Mouse (Mus musculus) gastrocnemius, adult 2 months (tissue): ENCODE results near the gene Gm8127. TPM values are rescaled to one million over a fixed set of nuclear protein-coding genes. Genes with fewer than 3 reads are reported as not detected.
"Not testable (repeated sequence)": the region's sequence is repeated elsewhere in the genome, so short reads cannot be mapped to it uniquely, and the experiment has no call there.

Source experiments
- DNase-seq: peaks from one replicate; pipeline ENCODE4 v3.0.0; 2022
- H3K27ac ChIP-seq: fragments of 200-600 bp; 2 replicates; pipeline ENCODE4 v1.8.1; 2022; ENCODE audit warnings: mild to moderate bottlenecking
- H3K4me3 ChIP-seq: fragments of 200-600 bp; 2 replicates; pipeline ENCODE4 v1.8.1; 2022; ENCODE audit warnings: mild to moderate bottlenecking, moderate library complexity
- intact Hi-C: fragments of 180-260 bp; cut with DNase I; formaldehyde crosslinking; loops from one replicate; pipeline ENCODE4 v1.15.1; 2025
- long read RNA-seq, 2 experiments: library from polyadenylated mRNA; stranded (forward); transcript quantifications; one replicate each; pipeline ENCODE4 v2.0.0; 2021
- total RNA-seq, 2 experiments: library from RNA; stranded (reverse); gene quantifications; 2 replicates each; pipeline ENCODE4 v1.2.3; 2021

The Gm8127 gene
- total RNA-seq = not detected
- long read RNA-seq, experiment 1 = 0 reads
- long read RNA-seq, experiment 2 = 0 reads

GRCm38 (mm10) chr14:43293503-43293902 is at the start of gene Gm8127:
TSS of gene Gm8127 (minus strand) at chr14:43293832.
- intact Hi-C loops, H3K4me3 ChIP-seq, H3K27ac ChIP-seq, DNase-seq: not testable (repeated sequence)

- H3K4me3 ChIP-seq, DNase-seq, H3K27ac ChIP-seq, intact Hi-C loops: not testable (repeated sequence)
These were observed 44.0 kb upstream of the Gm8127 start for GRCm38 (mm10) chr14:43337646-43338045.

- H3K4me3 ChIP-seq, intact Hi-C loops, H3K27ac ChIP-seq: not testable (repeated sequence)
- DNase-seq = peak; percentile 24
These were observed 37.8 kb upstream of the Gm8127 start for GRCm38 (mm10) chr14:43331362-43331880.

- intact Hi-C loops, H3K4me3 ChIP-seq, DNase-seq, H3K27ac ChIP-seq: not testable (repeated sequence)
These were observed 35.0 kb upstream of the Gm8127 start for GRCm38 (mm10) chr14:43328603-43329002.

DNA sequence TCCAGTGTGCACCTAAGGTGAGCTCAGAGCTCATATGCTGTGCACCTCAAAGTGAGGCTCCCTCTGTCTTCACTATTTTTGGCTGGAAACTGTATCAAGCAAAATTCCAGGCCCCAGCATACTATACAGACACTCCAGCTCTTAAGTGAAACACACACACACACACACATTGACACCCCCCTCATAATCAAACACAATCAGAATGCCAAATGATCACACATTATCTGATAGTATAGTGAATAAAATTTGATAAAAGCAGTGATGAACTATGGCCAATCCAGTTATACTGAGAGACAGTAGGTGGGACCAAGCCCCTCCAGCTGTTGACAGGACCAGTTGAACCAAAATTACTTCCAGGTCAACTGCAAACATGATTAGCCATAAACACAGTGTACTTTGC is 25.9 kb upstream of the Gm8127 start:
- H3K4me3 ChIP-seq, intact Hi-C loops, DNase-seq: not testable (repeated sequence)

DNA sequence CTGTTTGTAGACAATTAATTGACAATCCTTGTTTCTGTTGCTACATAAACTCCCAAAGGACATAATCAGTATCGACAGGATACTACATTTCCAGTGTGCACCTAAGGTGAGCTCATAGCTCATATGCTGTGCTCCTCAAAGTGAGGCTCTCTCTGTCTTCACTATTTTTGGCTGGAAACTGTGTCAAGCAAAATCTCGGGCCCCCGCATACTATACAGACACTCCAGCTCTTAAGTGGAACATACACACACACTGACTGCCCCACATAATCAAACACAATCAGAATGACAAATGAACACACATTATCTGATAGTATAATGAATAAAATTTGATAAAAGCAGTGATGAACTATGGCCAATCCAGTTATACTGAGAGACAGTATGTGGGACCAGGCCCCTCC is 15.0 kb downstream of the Gm8127 start:
- not testable (repeated sequence) for H3K4me3 ChIP-seq, DNase-seq, H3K27ac ChIP-seq
- intact Hi-C loops = loop anchor here (5.0 kb wide), 1 partner anchor 289 kb away; no protein-coding TSS in a partner anchor

More for the DNA sequence above, 25.9 kb upstream of the Gm8127 start:
- H3K27ac ChIP-seq = not testable (repeated sequence)

- DNase-seq, H3K4me3 ChIP-seq, H3K27ac ChIP-seq: not testable (repeated sequence)
- intact Hi-C loops = loop anchor here (5.0 kb wide), 1 partner anchor 289 kb away; no protein-coding TSS in a partner anchor
These were observed 15.5 kb downstream of the Gm8127 start for GRCm38 (mm10) chr14:43278146-43278545.

DNA sequence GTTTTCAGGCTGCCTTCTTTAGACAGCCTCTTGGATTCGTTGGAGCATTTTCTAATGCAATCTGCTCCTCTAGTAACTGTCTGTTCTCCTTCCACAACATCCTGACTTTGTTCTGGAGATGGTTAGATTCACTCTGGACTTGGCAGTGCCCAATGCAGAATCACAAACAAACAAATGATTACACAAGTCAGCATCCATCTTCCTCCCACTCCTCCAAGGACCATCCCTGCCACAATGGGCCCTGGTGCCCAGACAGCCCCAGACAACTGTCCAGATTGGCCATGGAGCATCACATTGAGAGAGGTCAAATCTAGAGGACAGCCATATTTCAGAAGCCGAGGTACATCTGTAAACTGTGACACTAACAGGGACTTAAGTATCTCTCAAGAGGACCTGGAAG is 16.2 kb downstream of the Gm8127 start:
- H3K27ac ChIP-seq, DNase-seq, H3K4me3 ChIP-seq: not testable (repeated sequence)
- intact Hi-C loops = loop anchor here (5.0 kb wide), 1 partner anchor 290 kb away; no protein-coding TSS in a partner anchor

- intact Hi-C loops = loop anchor here (5.0 kb wide), 1 partner anchor 292 kb away; no protein-coding TSS in a partner anchor
- DNase-seq, H3K27ac ChIP-seq, H3K4me3 ChIP-seq: not testable (repeated sequence)
These were observed 17.9 kb downstream of the Gm8127 start for GRCm38 (mm10) chr14:43275752-43276151.

DNA sequence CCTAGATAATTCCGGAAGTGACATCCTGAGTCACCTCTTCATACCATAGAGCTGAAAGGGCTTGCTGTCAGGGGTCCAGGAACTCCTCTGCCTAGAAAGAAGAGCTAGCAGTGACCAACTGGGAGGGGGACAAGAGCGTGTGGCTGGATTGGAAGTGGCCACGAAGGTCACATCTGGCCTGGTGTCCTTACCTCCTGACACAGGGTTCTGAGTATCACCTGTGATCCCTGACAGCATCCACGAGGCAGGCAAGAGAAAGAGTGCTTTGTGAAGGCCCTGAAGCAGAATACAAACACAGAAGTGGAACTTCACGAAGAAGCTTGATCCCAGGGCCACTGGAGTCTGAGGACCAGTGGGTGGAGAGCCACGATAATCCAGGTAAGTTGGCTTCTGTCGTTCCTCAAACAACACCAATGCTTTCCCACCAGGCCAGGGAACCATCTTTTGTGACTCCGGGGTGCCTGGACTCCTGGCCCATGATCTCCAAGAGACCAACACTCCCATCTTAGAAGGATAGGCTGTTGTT is 18.6 kb downstream of the Gm8127 start, which contains the start of gene Gm9732:
Gene Gm9732, plus strand, starts transcription at position 51 of the 526 bp plus-strand sequence.
- DNase-seq = peak; percentile 33
- not testable (repeated sequence) for H3K27ac ChIP-seq, H3K4me3 ChIP-seq
- intact Hi-C loops = loop anchor here (5.0 kb wide), 1 partner anchor 292 kb away; no protein-coding TSS in a partner anchor

- intact Hi-C loops, DNase-seq, H3K4me3 ChIP-seq, H3K27ac ChIP-seq: not testable (repeated sequence)
These were observed 20.5 kb downstream of the Gm8127 start for GRCm38 (mm10) chr14:43273161-43273560.

- DNase-seq, intact Hi-C loops, H3K27ac ChIP-seq, H3K4me3 ChIP-seq: not testable (repeated sequence)
These were observed 24.4 kb downstream of the Gm8127 start for GRCm38 (mm10) chr14:43269211-43269610.

DNA sequence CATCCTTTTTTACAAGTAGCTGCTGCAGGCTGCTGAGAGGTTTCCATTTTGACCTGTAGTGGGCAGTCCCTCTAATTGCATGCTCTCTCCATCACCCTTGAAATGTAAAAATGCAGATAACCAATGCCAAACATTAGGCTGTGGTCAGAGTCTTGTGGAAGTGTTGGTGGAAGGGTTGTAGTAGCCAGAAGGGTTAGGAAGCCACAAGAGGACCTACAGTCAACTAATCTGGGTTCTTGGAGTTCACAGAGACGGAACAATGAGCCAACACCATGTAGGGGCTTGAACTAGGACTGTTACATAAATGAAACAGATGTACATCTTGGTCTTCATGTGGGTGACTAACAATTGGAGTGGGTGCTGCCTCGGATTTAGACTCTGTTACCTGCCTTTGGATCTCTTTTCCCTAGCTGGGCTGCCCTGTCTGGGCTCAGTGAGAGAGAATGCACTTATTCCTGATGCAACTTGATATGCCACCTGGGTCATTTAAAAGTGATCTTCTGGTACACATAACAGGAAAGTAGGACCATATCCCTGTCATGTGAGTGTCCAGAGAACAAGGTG is 25.0 kb downstream of the Gm8127 start:
- DNase-seq, intact Hi-C loops: not testable (repeated sequence)

GRCm38 (mm10) chr14:43263421-43263820 is 30.2 kb downstream of the Gm8127 start:
- DNase-seq, H3K27ac ChIP-seq, H3K4me3 ChIP-seq, intact Hi-C loops: not testable (repeated sequence)

More for the DNA sequence above, 25.0 kb downstream of the Gm8127 start:
- H3K27ac ChIP-seq, H3K4me3 ChIP-seq: not testable (repeated sequence)

- H3K27ac ChIP-seq, intact Hi-C loops: not testable (repeated sequence)
These were observed 35.3 kb downstream of the Gm8127 start, which contains the start of gene Gm8126 for GRCm38 (mm10) chr14:43258349-43258748. TSS of gene Gm8126 (plus strand) at chr14:43258649.

DNA sequence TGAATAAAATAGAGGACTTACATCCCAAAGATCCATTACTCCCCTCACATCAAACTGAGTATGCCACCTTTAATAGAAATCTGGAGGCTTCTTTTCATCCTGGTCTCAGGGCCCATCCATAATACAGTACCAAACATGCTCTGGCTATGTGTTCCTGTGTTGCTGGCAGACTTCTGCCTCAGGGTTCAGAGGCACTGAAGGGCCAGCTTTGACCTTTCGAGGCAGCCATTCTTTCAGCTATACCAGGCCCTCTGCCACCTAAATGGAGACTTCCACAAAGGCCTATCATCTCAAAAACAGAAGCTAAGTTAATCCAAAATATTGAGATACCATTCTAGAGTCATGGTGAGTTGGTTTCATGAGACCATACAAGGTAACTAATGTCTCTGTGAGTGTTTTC is 37.1 kb downstream of the Gm8127 start:
- intact Hi-C loops, DNase-seq: not testable (repeated sequence)

More at GRCm38 (mm10) chr14:43258349-43258748, 35.3 kb downstream of the Gm8127 start, which contains the start of gene Gm8126:
- H3K4me3 ChIP-seq, DNase-seq: not testable (repeated sequence)

GRCm38 (mm10) chr14:43250549-43251253 is 42.9 kb downstream of the Gm8127 start:
- H3K4me3 ChIP-seq, intact Hi-C loops, H3K27ac ChIP-seq, DNase-seq: not testable (repeated sequence)

More for the DNA sequence above, 37.1 kb downstream of the Gm8127 start:
- not testable (repeated sequence) for H3K4me3 ChIP-seq, H3K27ac ChIP-seq
